Mouse (Mus musculus) liver, embryonic 14.5 days (tissue): ENCODE data around the gene Hmgb1.

ENCODE experiments used
- CTCF ChIP-seq: IDR thresholded peaks from 2 replicates; pipeline ENCODE4 v1.5.1; 2016; ENCODE audit warnings: antibody characterized with exemption, low read depth, control low read depth
- EP300 ChIP-seq: IDR thresholded peaks from 2 replicates; pipeline ENCODE4 v1.6.1; 2016; ENCODE audit warnings: antibody characterized with exemption, low read depth

DNA sequence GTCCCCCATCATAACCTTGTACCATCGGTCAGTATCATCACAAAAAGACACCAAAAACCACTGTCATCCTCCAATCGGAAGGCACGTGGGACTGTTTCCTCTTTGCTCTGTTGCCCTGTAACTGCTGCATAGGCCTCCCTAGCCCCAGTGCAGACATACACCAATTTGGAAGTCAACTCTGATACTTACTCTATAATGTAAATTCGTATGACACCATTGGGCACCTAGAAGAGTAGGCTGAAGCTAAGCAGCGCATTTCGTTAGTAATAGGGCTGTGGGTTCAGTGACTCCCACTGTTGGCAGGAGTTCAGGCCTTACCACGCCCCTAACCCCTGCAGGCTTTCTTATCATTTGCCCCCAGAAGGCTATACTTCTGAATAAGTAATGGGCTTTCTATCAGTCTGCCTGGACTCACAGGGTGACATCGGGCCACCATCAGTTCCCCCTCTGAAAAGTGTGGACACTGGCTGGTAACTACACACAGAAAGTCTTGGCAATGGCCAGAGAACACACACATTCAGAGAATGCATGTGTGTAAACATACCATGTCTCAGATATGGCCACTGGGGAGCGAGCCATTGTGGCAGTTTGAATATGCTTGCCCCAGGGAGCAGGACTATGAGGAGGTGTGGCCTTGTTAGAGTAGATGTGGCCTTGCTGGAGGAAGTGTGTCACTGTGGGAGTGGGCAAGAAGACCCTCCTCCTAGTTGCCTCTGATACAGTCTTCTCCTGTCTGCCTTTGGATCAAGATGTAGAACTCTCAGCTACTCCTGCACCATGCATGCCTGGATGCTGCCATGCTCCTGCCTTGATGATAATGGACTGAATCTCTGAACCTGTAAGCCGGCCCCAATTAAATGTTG lies 97.7 kb downstream of the Hmgb1 start:
- TF ChIP-seq CTCF (no peak), EP300 (peak; percentile 65)
